Mouse (Mus musculus) frontal cortex, postnatal 14 days (tissue): Measurements from ENCODE around the gene Aanat.

ENCODE experiments used
- DNase-seq, 2 experiments: peaks; one replicate each; pipeline ENCODE4 v3.0.0; 2022; ENCODE audit warnings: low spot score in 2 of 2

Gene Aanat

GRCm38 (mm10) chr11:116586310-116586709 is at the start of gene Aanat:
TSS of gene Aanat (plus strand) at chr11:116586432.
- no peak for DNase-seq

GRCm38 (mm10) chr11:116536685-116537084 is 49.5 kb upstream of the Aanat start:
- no peak for DNase-seq

DNA sequence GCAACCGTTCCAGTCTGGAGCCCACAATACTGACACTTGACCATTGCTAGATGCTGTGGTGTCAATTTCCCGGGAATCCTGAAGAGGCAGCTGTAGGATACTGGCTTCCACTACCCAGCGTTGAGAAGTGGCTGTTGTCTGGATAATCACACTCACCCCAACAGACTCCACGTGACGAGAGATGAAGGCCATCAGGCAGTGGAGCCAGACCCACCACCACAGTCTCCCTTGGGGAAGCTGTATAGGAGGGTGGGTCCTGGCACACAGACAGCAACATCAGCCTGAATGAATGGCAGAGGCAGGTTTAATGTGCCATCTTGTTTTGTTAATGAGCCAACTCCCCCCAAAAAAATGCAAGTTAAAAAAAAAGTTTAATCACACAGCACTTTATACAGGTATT is 48.8 kb upstream of the Aanat start:
- DNase-seq, result no peak

DNA sequence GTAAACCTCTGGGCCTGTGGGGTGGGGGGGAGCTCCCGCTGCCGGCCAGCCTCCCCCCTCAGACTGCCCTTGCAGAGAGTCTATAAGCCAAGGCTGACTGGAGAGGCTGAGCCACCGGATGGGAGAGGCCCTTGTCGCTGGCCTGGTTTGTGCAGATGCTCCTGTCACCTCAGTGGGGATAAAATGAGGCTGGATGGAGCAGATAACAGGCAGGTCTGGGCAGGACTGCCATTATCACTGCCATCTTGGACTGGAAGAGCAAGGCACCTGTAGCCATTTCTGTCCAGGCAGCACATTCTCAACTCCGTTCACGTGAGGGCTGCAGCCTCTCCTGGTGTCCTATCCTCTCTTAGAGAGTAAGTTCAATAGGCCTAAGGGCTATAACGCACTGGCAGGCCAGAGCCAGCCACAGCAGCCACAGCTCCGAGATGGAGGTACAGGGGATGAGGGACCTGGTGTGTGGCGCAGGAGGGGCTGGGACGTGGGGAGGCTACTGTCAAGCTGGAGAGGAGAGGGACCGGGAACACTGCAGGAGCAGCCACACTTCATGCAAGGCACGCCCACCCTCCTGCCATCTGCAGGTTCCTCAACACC is 48.0 kb upstream of the Aanat start:
- DNase-seq, result no peak

DNA sequence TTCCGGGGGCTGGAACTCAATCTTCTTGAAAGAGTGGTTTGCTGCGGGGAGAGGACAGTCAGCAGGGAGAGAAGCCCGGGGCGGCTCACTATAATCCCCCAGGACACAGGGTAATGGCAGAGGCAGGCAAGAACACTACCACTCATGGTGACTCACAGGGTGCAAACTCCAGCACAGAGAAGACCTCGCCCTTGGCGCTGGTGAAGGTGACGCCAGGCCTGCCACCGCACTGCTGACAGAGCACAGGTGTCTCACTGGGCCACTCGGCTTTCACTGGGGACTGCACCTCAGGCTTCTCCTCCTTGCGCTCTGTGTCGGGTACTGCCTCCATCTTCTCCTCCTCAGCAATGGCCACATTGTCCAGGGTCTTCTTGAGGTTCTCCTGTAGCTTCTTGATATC is 45.0 kb upstream of the Aanat start:
- no peak for DNase-seq

GRCm38 (mm10) chr11:116543110-116543509 is 43.1 kb upstream of the Aanat start:
- no peak for DNase-seq

DNA sequence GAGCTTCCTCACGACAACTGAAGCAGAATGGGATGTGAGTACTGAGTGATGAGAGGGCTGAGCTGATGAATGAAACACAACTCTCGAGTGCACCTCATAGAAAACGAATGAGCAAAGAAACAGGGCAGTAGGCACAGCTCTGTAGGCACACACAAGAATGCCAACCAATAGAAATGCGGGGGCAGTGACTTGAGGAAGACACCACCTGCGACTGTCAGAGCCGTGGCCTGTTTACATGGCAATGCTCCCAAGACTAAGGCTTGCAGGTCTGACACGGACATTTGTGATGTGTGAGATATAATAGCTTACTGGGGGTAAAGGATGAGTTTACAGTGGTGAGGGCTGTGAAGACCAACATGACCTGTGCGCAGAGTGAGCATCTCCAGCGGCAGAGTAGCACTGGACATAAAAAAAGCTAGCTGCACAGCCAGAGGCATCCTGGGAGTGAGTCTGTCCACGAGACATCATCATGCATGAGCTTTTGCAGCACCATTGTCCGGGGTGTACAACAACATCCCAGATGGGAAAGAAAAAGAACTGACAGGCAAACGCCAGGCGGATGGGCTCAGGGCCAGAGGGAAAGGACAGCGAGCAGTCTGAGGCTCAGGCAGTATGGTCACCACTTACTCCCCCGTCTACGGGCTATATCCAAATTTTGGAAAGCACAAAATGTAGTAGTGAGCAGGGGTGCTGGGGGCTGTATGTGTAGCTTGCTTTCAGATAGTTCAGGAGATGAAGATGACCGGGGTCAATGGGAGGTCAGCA is 38.8 kb upstream of the Aanat start:
- DNase-seq, result no peak

DNA sequence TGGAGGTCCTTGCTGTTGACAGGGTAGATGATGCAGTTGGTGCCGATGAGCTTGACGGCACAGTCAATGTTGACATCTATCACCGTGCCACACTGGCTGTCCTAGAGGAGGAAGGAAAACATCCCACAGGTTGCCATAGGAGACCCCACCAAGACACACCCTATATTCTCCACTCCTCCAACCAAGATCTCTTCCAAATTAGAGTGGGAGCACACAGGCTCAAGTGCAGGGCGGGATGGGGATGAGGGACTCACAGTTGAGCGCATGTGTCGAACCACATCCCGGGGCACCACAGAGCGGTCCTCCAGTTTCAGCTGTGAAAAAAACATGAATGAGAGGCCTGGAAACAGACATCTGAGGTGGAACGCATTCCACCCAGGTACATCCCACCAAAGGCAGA is 37.5 kb upstream of the Aanat start:
- no peak for DNase-seq

- no peak for DNase-seq
Measured at GRCm38 (mm10) chr11:116549273-116550038, 36.8 kb upstream of the Aanat start.

DNA sequence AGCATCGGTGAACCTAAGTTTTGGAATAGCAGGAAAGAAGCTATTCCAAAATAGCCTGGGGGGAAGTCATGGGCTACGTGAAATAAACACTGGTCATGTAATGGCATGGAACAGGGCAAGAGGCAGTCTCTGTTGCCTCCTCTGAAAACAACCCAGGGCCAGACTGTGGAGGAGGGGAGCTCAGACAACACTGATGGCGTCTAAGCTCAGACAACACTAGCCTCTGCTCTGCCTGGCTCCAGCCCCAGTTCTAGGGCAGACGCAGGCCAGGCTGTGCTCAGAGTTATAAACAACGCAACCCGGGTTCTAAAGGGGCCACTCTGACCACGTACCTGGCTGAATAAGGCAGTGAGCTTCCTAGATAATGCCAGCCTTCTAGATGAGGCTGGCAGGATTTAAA is 35.5 kb upstream of the Aanat start:
- DNase-seq, result no peak

DNA sequence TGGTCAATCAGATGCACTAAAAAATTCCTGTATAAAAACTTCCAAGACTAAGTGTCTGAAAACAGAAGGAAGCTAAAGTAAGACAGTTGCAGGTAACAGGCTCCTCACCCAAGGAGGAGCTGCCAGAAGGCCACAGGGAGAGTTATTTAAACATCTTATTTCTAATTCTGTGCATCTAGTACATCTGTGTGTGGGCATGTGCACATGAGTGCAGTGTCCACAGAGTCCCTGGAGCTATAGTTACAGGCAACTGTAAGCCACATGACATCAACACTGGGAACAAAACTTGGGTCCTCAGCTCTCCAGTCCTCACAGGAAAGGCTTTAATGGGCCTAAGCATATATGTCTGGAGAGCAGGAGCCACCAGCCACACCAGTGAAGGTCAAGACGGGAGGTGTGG is 34.0 kb upstream of the Aanat start:
- no peak for DNase-seq

GRCm38 (mm10) chr11:116554171-116554878 is 31.9 kb upstream of the Aanat start:
- no peak for DNase-seq

DNA sequence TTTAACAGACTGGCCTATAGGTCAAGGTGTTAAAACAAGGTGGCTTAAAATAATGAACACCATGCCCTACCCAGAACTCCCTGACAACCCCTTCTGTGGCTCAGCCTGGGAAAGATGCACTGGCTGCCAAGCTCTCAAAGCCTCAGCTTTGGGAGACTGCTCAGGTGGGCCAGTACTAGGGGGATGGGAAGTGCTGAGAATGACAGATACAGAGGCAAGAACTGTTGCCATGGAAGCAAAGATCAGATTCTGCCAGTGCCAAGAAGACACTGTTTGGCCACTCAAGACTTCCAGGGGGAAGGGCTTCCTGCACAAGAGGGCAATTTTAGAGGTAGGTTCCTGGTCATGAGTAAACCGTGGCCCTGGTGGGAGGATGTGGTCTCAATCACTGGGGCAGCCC is 30.7 kb upstream of the Aanat start:
- DNase-seq, result no peak

DNA sequence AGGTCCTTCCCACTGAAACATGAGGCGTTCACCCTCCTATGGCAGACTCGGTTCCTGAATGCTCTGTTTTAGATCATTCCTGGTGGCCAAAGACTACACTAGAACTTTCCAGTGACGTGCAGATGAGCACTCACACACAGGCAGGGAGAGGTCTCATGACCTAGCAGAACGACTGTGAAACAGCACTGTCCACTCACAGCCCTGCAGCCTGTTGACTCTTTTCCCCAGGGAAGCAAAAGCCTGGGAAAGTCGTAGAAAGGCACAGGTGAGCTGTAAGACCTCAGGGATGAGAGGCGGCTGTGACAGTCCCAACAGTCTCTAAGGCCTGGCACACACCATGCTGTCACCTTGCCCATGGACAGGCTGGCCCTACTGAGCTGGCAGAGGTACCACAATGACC is 29.9 kb upstream of the Aanat start:
- DNase-seq, result no peak

DNA sequence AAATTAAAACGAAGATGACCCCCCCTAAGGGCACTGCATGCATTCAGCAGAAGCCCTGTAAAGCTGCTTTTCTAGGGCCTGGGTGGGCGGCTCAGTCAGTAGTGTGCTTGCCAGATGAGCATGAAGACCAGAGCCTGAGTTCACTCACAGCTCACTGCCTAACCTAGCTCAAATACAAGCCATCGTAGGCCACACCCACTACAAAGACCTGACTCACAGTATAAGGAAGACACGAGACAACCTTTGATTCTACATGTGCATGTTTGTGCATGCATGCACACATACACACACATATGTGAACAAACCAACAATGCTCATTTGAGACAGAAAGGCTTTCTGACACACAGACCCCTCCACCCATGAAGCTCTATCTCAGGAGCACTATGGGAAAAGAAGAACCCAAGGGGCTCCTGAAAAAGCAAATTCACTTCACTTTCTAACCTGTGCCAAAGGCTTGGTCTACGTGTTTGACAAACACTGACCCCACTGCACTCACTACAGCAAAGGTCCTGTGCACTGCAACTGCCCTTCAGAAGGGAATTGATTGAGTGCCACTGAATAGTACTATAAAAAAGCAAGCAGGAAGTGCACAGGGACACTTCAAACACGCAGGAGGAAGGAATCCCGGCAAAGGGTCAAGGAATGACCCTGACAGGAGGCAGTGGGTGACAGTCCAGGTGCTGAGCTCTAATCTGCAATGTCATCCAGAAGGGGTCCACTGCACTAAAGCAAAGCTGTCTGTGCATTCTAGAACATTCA is 20.8 kb upstream of the Aanat start:
- no peak for DNase-seq

GRCm38 (mm10) chr11:116567531-116567930 is 18.7 kb upstream of the Aanat start:
- no peak for DNase-seq

DNA sequence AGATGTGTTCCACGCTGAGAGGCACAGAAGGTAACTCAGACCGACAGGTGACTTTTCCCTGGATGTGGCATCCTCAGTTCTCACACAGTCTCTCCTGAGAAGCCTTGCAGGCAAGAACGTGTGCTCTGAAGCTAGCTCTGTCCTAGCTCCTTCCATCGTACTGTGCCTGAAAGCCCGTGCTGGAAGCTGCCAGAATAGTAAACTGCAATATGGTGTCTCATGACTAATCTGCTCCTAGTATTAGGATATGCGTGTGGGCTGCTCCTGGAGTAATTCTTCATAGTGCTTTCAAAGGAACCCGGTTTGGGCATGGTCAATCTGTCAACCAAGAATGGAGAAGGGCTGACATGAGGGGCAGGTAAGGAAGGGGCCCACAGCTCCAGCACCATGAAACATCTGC is 15.4 kb upstream of the Aanat start:
- no peak for DNase-seq

GRCm38 (mm10) chr11:116571767-116572679 is 14.2 kb upstream of the Aanat start:
- no peak for DNase-seq

DNA sequence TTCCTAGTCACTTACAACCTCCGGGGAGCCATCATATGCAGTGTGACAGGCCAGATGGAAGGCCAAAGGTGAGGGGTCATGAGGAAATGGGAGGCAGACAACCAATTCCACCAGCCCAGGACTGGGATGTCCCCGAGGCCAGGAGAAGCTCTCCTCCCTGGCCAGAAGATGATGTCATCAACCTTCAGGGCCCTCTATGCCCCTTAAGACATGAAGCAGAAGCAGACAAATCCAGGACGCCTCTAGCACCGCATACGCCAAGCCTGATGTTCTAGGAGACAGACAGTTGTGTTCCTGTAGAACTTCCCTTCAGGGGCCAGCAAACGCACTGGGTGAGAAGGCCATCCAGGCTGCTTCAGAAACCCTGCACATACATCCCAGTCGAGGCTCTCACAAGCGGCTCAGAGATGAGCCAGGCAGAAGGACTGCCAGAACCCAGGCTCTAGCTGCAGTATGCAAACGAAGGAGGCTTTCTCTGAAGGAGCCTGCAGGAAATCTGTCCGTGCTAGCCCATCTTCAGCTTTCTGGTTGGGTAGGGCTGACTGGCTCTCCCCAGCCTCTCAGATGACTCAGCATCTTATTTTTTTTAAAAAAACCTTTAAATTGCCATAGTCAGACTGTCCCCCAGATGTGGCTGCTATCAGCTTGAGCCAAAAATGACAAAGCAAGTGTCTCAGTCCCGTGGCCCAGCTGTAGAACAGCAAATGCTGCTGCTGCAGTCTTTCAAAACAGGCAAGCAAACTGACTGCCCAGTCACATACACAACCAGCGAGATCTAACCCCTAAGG is 13.3 kb upstream of the Aanat start:
- no peak for DNase-seq

DNA sequence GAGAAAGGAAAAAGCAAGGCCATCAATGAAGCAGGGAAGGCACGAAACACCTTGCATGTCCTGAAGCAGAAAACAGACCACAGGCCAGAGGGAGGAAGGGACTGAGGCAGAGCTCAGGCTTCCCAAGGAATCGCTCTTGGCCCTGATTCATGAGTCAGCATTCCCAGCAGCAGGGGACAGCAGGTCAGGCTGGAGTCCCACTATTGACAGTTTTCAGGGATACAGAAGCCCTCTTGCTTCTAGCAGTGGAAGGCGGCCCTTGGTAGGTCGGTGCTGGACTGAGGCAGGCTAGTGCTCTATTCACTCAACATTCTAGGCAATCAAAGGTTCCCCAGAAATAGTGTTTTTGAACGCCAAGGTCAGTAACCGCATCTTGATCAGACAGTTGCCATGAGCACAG is 11.7 kb upstream of the Aanat start:
- DNase-seq, result no peak
